Mouse (Mus musculus) G1E-ER4 (cell line): Measurements from ENCODE around the gene Srrd. TPM values are rescaled to one million over a fixed set of nuclear protein-coding genes. Genes with fewer than 3 reads are reported as not detected.

Experiments
- GATA1 ChIP-seq: IDR thresholded peaks from one replicate; pipeline ENCODE4 v1.8.0; 2012; ENCODE audit warnings: low read length, inconsistent platforms
- polyA plus RNA-seq: library from polyadenylated mRNA; stranded (reverse); fragments of >175 nt; gene quantifications from 2 replicates; pipeline ENCODE4 v1.2.3, GENCODE M21; 2012

The Srrd gene
- polyA plus RNA-seq, 1 experiment, result 29.8 TPM

DNA sequence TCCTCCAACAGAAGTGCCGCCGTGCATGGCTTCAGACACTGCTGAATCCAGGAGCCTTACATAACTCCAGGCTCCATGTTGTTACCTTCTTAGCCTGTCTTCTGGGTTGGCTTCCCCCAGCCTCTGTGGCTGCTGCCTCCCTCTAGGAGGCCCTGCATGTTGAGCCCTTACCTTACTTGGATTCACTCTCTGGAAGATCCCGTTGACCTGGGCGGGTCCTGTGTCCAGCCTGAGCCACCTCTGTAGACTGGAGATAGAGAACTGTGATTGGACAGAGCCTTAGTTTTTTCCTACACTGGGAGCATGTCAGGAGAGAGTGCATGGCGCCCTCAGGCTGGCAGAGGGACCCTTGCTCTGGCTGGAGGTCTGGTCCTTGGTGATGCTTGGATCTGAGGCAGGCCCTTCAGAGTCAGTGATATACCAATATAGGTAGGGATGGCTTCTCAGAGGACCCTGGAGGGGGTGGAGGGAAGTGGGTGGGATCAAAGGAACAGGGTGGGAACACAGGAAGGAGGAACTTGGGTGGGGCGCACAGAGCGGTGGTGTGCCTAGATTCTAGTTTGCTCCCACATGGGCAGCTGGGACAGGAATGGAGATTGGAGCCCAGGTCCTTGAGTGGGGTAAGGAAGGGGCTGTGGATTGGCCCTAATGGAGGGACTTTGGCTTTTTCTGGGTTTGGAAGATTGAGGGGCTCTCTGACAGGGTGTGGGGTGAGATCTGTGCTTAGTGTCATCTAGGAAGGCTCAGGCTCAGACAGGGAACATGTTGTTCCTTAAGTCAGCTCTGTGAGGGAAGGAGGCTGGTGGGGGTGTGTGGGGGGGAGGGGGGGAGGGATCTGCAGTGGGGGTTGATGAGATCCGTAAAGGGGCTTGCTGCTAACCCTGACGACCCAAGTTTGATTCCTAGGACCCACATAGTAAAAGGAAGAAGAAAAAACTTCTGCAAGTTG lies 54.4 kb downstream of the Srrd start:
- no peak for TF ChIP-seq GATA1

DNA sequence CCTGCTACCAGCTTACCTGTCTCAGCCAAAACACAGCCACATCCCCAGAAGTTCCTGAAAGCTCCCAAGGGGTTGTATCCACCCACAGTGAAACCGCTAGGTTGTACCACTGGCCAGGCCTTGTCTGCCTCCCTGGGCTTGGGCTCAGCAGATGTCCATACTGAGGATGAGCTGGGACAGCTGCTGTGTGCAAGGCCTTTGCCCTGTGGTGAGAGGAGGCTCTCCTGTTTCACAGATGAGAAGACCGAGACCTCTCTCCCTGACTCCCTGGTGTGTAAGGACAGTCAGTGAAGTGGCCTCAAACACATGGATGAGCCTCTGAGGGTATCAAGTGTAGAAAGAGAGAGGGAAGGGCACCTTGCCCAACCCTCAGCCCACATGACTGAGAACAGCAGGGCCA lies 55.2 kb downstream of the Srrd start:
- TF ChIP-seq GATA1, result no peak

Other genes with a start within 250 kb of the Srrd start
- gene Cryba4, start 90.5 kb downstream of the Srrd start, polyA plus RNA-seq, result 0.39 and 0.51 TPM in 2 replicates
- 0.18 and 0.51 TPM in 2 replicates for gene Crybb1, start 87.2 kb downstream of the Srrd start, polyA plus RNA-seq
- gene Tpst2, start 66.3 kb downstream of the Srrd start, polyA plus RNA-seq, result 110 and 149 TPM in 2 replicates
- 67.1 and 67.3 TPM in 2 replicates for gene Tfip11, start 16.7 kb downstream of the Srrd start, polyA plus RNA-seq
- gene Hps4, start within 50 bp of the Srrd start, polyA plus RNA-seq, result 30.6 and 52.1 TPM in 2 replicates
- gene Gm6583, start 13.0 kb upstream of the Srrd start, polyA plus RNA-seq, result not detected in 2 replicates
- gene Asphd2, start 51.8 kb upstream of the Srrd start, polyA plus RNA-seq, result not detected in 2 replicates
- not detected in 2 replicates for gene Gm6588, start 106.4 kb upstream of the Srrd start, polyA plus RNA-seq
- gene Sez6l, start 234.1 kb upstream of the Srrd start, polyA plus RNA-seq, result not detected in 2 replicates